Mouse (Mus musculus) ES-E14 (cell line): Measurements from ENCODE around the gene Uba52. TPM values are rescaled to one million over a fixed set of nuclear protein-coding genes. Genes with fewer than 3 reads are reported as not detected.

Source experiments
- DNase-seq: peaks from one replicate; pipeline ENCODE4 v3.0.0-alpha.2; 2013; ENCODE audit warnings: low read depth, low spot score
- H3K27ac ChIP-seq: 2 replicates; pipeline ENCODE4 v1.5.1; 2012; ENCODE audit warnings: low read depth, mild to moderate bottlenecking, low read length, moderate library complexity, mixed read lengths; ENCODE audit not compliant: poor library complexity, insufficient read depth, severe bottlenecking
- H3K36me3 ChIP-seq: 2 replicates; pipeline ENCODE4 v1.6.1; 2012; ENCODE audit warnings: mild to moderate bottlenecking, low read length, moderate library complexity, mixed read lengths; ENCODE audit not compliant: control insufficient read depth, poor library complexity, insufficient read depth, severe bottlenecking
- H3K4me1 ChIP-seq, 2 experiments: fragments of 150-350 bp in 1 of 2; sonication (generic) in 1 of 2; 2 replicates each; pipeline ENCODE4 v1.6.1; 2012; ENCODE audit warnings: low read length in 2 of 2, mild to moderate bottlenecking in 1 of 2, mixed read lengths in 1 of 2; ENCODE audit not compliant: control insufficient read depth in 2 of 2, insufficient read depth in 2 of 2, poor library complexity in 1 of 2
- H3K4me3 ChIP-seq, 2 experiments: fragments of 150-350 bp in 1 of 2; sonication (generic) in 1 of 2; 2 replicates each; pipeline ENCODE4 v1.5.1; 2012; ENCODE audit warnings: low read length in 2 of 2, low read depth in 1 of 2, mild to moderate bottlenecking in 1 of 2, mixed read lengths in 1 of 2; ENCODE audit not compliant: insufficient read depth in 1 of 2, poor library complexity in 1 of 2, severe bottlenecking in 1 of 2
- H3K9ac ChIP-seq: 2 replicates; pipeline ENCODE4 v1.6.1; 2012; ENCODE audit warnings: low read depth, mild to moderate bottlenecking, low read length, mixed read lengths; ENCODE audit not compliant: poor library complexity, insufficient read depth, severe bottlenecking
- H3K9me3 ChIP-seq: fragments of 150-350 bp; sonication (generic); 2 replicates; pipeline ENCODE4 v1.6.1; 2012; ENCODE audit warnings: low read depth, mild to moderate bottlenecking, low read length; ENCODE audit not compliant: control insufficient read depth, insufficient read depth
- CHD2 ChIP-seq: IDR thresholded peaks from 2 replicates; pipeline ENCODE4 v1.6.1; 2014; ENCODE audit warnings: mild to moderate bottlenecking, low read depth, low read length, inconsistent platforms
- HCFC1 ChIP-seq: IDR thresholded peaks from 2 replicates; pipeline ENCODE4 v1.6.1; 2012; ENCODE audit warnings: low read length, inconsistent platforms, borderline replicate concordance; ENCODE audit not compliant: insufficient read depth
- MAFK ChIP-seq: IDR thresholded peaks from 2 replicates; pipeline ENCODE4 v1.6.1; 2014; ENCODE audit warnings: mild to moderate bottlenecking, low read depth, low read length, inconsistent platforms; ENCODE audit not compliant: insufficient read depth
- ZC3H11A ChIP-seq: IDR thresholded peaks from 2 replicates; pipeline ENCODE4 v1.6.1; 2012; ENCODE audit warnings: low read depth, mild to moderate bottlenecking, inconsistent platforms, low read length, borderline replicate concordance
- ZNF384 ChIP-seq: IDR thresholded peaks from 2 replicates; pipeline ENCODE4 v1.6.1; 2012; ENCODE audit warnings: low read depth, low read length, inconsistent platforms
- in situ Hi-C, 2 experiments: fragments of 600-800 bp; cut with MboI; formaldehyde crosslinking; loops; one replicate each; pipeline ENCODE4 v1.15.1; 2025; ENCODE audit warnings: low sequenced_read_pairs in 2 of 2, inconsistent platforms in 1 of 2; ENCODE audit not compliant: unreplicated experiment in 2 of 2
- total RNA-seq: library from RNA; depleted of rRNA; stranded (reverse); fragments of 300-350 nt; gene quantifications from 2 replicates; pipeline ENCODE4 v1.2.3, GENCODE M21; 2012

Uba52 gene
- total RNA-seq, 1 experiment, result 3,214 TPM

GRCm38 (mm10) chr8:70540507-70541071 is 30.0 kb upstream of the Uba52 start:
- Histone ChIP-seq H3K4me3 (peak overlapping the region; percentile 76 to 85), H3K9ac (peak overlapping the region; percentile 91), H3K27ac (no peak overlapping the region), H3K36me3 (peaks cover 1% of the 10 kb centered on the region), H3K4me1 (0 out of 4 replicates have a peak, but pooled peaks cover 0 to 2% of the 10 kb centered on the region in 2 experiments), H3K9me3 (no peaks in the 10 kb centered on the region)
- no peak for TF ChIP-seq CHD2
- no peak for TF ChIP-seq HCFC1
- no peak for TF ChIP-seq ZC3H11A
- no peak for TF ChIP-seq MAFK
- TF ChIP-seq ZNF384, result no peak
- in situ Hi-C loops, result no loop called here
- DNase-seq, result no peak

DNA sequence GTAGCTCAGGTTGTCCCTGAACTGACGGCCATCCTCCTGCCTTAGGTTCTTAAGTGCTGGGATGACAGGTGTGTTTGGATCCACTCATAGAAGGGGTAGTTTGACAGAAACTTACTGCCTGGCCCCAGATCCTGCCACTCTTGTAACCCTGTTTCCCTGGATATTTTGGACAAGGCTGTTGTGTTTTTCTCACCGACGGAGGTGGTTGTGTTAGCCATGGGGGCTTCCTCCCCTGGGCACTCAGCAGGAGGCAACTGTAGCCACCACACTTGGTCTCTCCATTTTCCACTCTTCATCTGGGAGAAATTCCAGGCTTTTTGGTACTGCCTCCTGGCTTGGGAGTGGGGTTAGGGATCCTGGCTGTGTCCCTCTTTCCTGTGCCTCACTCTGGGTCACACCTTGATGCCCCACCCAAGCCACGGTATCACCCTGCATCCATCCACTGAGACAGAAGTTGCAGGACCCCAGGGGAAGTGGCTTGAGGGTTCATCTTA is 29.5 kb upstream of the Uba52 start:
- Histone ChIP-seq H3K4me3 (peak overlapping the region; percentile 76 to 85), H3K27ac (no peak overlapping the region), H3K9ac (peak overlapping the region; percentile 91), H3K4me1 (0 out of 4 replicates have a peak, but pooled peaks cover 0 to 2% of the 10 kb centered on the region in 2 experiments), H3K9me3 (no peaks in the 10 kb centered on the region), H3K36me3 (peaks cover 4% of the 10 kb centered on the region)
- in situ Hi-C loops, result no loop called here
- TF ChIP-seq CHD2, result no peak
- TF ChIP-seq ZC3H11A, result no peak
- no peak for TF ChIP-seq MAFK
- TF ChIP-seq HCFC1, result no peak
- TF ChIP-seq ZNF384, result no peak
- DNase-seq, result no peak

DNA sequence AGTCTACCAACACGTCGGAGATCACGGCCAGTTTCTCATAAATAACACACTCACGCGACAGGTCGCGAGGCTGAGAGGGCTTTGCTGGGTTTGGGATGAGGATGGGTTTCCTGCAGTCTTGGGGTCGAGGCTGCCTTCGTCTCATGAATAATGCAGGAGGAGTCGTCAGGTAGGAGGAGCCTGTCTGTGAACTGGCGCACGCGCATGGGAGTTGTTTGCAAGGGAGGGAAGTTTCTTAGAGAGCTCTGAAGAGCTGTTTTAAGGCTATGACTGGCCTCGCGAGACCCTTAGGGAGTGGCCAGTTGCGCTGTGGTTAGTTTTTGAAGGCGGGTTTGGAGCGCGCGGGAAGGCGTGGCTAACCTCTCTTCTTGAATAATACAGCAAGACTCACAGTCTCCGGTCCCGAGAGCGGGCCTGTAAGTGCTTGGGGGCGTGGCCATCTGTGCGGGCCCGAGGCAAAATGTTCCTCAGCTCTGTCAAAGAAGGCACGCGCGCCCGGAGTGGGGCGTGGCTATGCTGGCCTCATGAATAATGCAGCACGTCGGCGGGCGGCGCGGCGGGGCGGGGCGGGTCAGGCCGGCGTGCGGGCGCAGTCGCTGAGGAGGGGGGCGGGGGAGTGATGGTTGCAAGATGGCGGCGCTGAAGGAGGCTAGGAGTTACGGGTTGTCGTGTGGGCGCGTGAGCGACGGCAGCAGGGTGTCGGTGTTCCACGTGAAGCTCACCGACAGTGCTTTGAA is 28.6 kb upstream of the Uba52 start, which contains the start of gene Ell:
Ell (plus strand) TSS at position 381 of the 737 bp plus-strand sequence.
- peak within 1 kb of the TSS; percentile 79 for H3K27ac ChIP-seq
- TF ChIP-seq CHD2 (peak; percentile 96), ZNF384 (no peak)
- peak within 1 kb of the TSS; percentile 91 for H3K9ac ChIP-seq
- peak; percentile 99 for DNase-seq
- H3K4me1 ChIP-seq, result 0 out of 4 replicates have a peak, but pooled peaks cover 0 to 2% of the 10 kb centered on the region in 2 experiments
- peak within 1 kb of the TSS; percentile 76 to 85 for H3K4me3 ChIP-seq
- H3K36me3 ChIP-seq, result peaks cover 12% of the 10 kb centered on the region
- no peaks in the 10 kb centered on the region for H3K9me3 ChIP-seq
- in situ Hi-C loops, result no loop called here

DNA sequence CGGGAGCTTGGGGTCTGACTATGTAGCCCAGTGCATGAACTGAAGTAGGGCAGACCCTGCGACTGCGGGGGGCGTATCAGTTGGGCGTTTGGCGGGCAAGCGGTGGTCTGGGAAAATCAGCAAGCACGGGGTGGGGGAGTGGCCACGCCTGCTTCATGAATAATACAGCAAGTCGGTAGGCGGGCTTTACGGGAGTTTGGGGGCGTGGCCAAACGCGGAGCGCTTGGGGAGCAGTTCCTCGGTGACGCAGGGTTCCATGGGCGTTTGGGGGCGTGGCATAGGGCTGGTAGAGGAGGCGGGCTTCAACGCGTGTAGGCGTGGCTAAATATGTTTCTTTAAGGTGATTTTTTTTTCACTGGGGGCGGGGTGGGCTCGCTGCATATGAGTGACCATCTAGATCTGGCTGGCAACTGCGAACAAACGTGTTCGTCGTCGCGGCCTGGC is 28.1 kb upstream of the Uba52 start:
- in situ Hi-C loops, result no loop called here
- Histone ChIP-seq H3K4me1 (0 out of 4 replicates have a peak, but pooled peaks cover 0 to 2% of the 10 kb centered on the region in 2 experiments), H3K27ac (peak overlapping the region; percentile 79), H3K9me3 (no peaks in the 10 kb centered on the region), H3K9ac (peak overlapping the region; percentile 69), H3K36me3 (peaks cover 18% of the 10 kb centered on the region), H3K4me3 (peak overlapping the region; percentile 76 to 85)
- peak; percentile 99 for DNase-seq
- peak; percentile 92 for TF ChIP-seq ZNF384
- no peak for TF ChIP-seq CHD2
